27 mouse cellular contexts compared by ENCODE assay signal in genomic region chr2:69619286-69619685, GRCm38 (mm10). TPM values are rescaled to one million over a fixed set of nuclear protein-coding genes. Genes with fewer than 3 reads are reported as not detected.
A peak's percentile ranks its signal among the peaks of the same experiment; 100 is the strongest.
DNase-seq lines count a peak whose midpoint lies in the region; ATAC-seq and TF ChIP-seq lines count a peak whose summit lies in the region.
"Had no signal": no experiment of that assay in that cellular context is flagged by ENCODE, and none has a peak within 500 bp of the region (broad histone marks: within the 10 kb centered on the region; RNA-seq: fewer than 3 reads in every experiment).

No protein-coding gene starts in this region.

- no peak for TF ChIP-seq EP300 in MEL (IDR thresholded peaks at IDR 0.05; ENCODE audit: low read depth in 1 of 2, low read length in 2 of 2)

- no peak overlapping the region for H3K27ac ChIP-seq in intestine, postnatal 0 days (ENCODE audit: low read depth, low read length)
- no peak overlapping the region for H3K27ac ChIP-seq in intestine, embryonic 15.5 days
- H3K27ac ChIP-seq in liver, adult 2 months (replicated peaks; ENCODE audit: insufficient read depth, low read depth, low read length), result no peak overlapping the region
- no peak overlapping the region for H3K27ac ChIP-seq in liver, embryonic 11.5 days (ENCODE audit: low read depth, low read length)
- no peak overlapping the region for H3K27ac ChIP-seq in MEL (ENCODE audit: control insufficient read depth, low read depth, low read length)
- no peak overlapping the region for H3K27ac ChIP-seq in midbrain, embryonic 10.5 days (replicated peaks)
- H3K27ac ChIP-seq: embryonic facial prominence, embryonic 10.5 days; forebrain, embryonic 15.5 days; hindbrain, embryonic 15.5 days; limb, embryonic 10.5 days; liver, embryonic 13.5 days; midbrain, embryonic 12.5 days had no signal

- no peaks in the 10 kb centered on the region for H3K9me3 ChIP-seq in intestine, postnatal 0 days (ENCODE audit: control insufficient read depth)
- H3K9me3 ChIP-seq in intestine, embryonic 15.5 days, result no peaks in the 10 kb centered on the region
- no peaks in the 10 kb centered on the region for H3K9me3 ChIP-seq in liver, embryonic 11.5 days (ENCODE audit: control insufficient read depth, low read length)
- no peaks in the 10 kb centered on the region for H3K9me3 ChIP-seq in MEL (replicated peaks; ENCODE audit: insufficient read depth, low read length)
- no peaks in the 10 kb centered on the region for H3K9me3 ChIP-seq in midbrain, embryonic 10.5 days (replicated peaks)
- H3K9me3 ChIP-seq: embryonic facial prominence, embryonic 10.5 days; forebrain, embryonic 15.5 days; hindbrain, embryonic 15.5 days; limb, embryonic 10.5 days; liver, embryonic 13.5 days; midbrain, embryonic 12.5 days had no signal

- TF ChIP-seq RAD21 in MEL (IDR thresholded peaks at IDR 0.05; ENCODE audit: low read depth, low read length), result peak; percentile 17

- no peaks in the 10 kb centered on the region for H3K79me2 ChIP-seq in liver, adult 2 months (ENCODE audit: control insufficient read depth, insufficient read depth, low read length)
- no peaks in the 10 kb centered on the region for H3K79me2 ChIP-seq in MEL (ENCODE audit: control insufficient read depth, insufficient read depth, low read length, poor library complexity)

- H3K4me2 ChIP-seq in intestine, postnatal 0 days (replicated peaks; ENCODE audit: low read depth), result no peak overlapping the region
- H3K4me2 ChIP-seq in intestine, embryonic 15.5 days (replicated peaks), result no peak overlapping the region
- H3K4me2 ChIP-seq in liver, embryonic 11.5 days, result no peak overlapping the region
- H3K4me2 ChIP-seq: forebrain, embryonic 15.5 days; heart, embryonic 11.5 days; hindbrain, embryonic 15.5 days; liver, embryonic 13.5 days; midbrain, embryonic 12.5 days had no signal

- no peak overlapping the region for H3K9ac ChIP-seq in intestine, postnatal 0 days (ENCODE audit: low read depth, low read length)
- no peak overlapping the region for H3K9ac ChIP-seq in intestine, embryonic 15.5 days
- no peak overlapping the region for H3K9ac ChIP-seq in liver, adult 2 months (ENCODE audit: low read depth, low read length)
- H3K9ac ChIP-seq in liver, embryonic 11.5 days (ENCODE audit: low read depth, low read length), result no peak overlapping the region
- H3K9ac ChIP-seq in MEL (ENCODE audit: control insufficient read depth, low read depth, low read length, poor library complexity, severe bottlenecking), result no peak overlapping the region
- H3K9ac ChIP-seq: forebrain, embryonic 15.5 days; hindbrain, embryonic 15.5 days; liver, embryonic 13.5 days; midbrain, embryonic 12.5 days had no signal

- no peaks in the 10 kb centered on the region for H3K4me1 ChIP-seq in intestine, postnatal 0 days (replicated peaks; ENCODE audit: control insufficient read depth, insufficient read depth, low read length)
- H3K4me1 ChIP-seq in intestine, embryonic 15.5 days (replicated peaks), result no peaks in the 10 kb centered on the region
- no peaks in the 10 kb centered on the region for H3K4me1 ChIP-seq in liver, adult 2 months (ENCODE audit: control insufficient read depth, insufficient read depth, low read length)
- no peaks in the 10 kb centered on the region for H3K4me1 ChIP-seq in liver, embryonic 11.5 days (replicated peaks; ENCODE audit: control insufficient read depth, insufficient read depth, low read length)
- H3K4me1 ChIP-seq in MEL (ENCODE audit: control insufficient read depth in 1 of 2, insufficient read depth in 2 of 2, low read length in 2 of 2), result peaks cover 0 to 2% of the 10 kb centered on the region in 2 experiments; a peak in 1 of 4 replicates
- no peaks in the 10 kb centered on the region for H3K4me1 ChIP-seq in midbrain, embryonic 10.5 days
- H3K4me1 ChIP-seq: embryonic facial prominence, embryonic 10.5 days; forebrain, embryonic 15.5 days; hindbrain, embryonic 15.5 days; limb, embryonic 10.5 days; liver, embryonic 13.5 days; midbrain, embryonic 12.5 days had no signal

- peak; percentile 72 for TF ChIP-seq CTCF in intestine, postnatal 0 days (IDR thresholded peaks at IDR 0.05; ENCODE audit: low read depth)
- 0 out of 2 replicates have a peak, but pooled peaks have one; percentile 4 for TF ChIP-seq CTCF in liver, adult 2 months (IDR thresholded peaks at IDR 0.05; ENCODE audit: low read depth, low read length)
- no peak; a peak in 1 of 6 replicates for TF ChIP-seq CTCF in MEL (IDR thresholded peaks at IDR 0.05 in 2 of 3, conservative IDR thresholded peaks at IDR 0.05 in 1 of 3; ENCODE audit: control insufficient read depth in 1 of 3, insufficient read depth in 1 of 3, low read depth in 2 of 3, low read length in 3 of 3, poor library complexity in 1 of 3, severe bottlenecking in 1 of 3)

- H3K27me3 ChIP-seq in intestine, postnatal 0 days (replicated peaks; ENCODE audit: control insufficient read depth, insufficient read depth, low read length), result no peaks in the 10 kb centered on the region
- H3K27me3 ChIP-seq in intestine, embryonic 15.5 days (replicated peaks), result no peaks in the 10 kb centered on the region
- no peaks in the 10 kb centered on the region for H3K27me3 ChIP-seq in liver, adult 2 months (ENCODE audit: control insufficient read depth, insufficient read depth, low read length)
- H3K27me3 ChIP-seq in liver, embryonic 11.5 days (replicated peaks; ENCODE audit: control insufficient read depth, insufficient read depth, low read length), result no peaks in the 10 kb centered on the region
- H3K27me3 ChIP-seq in MEL (ENCODE audit: control insufficient read depth in 1 of 2, insufficient read depth in 2 of 2, low read length in 2 of 2), result no peaks in the 10 kb centered on the region; a peak in 2 of 4 replicates
- H3K27me3 ChIP-seq in midbrain, embryonic 10.5 days (ENCODE audit: low read depth, poor library complexity, severe bottlenecking), result no peaks in the 10 kb centered on the region
- H3K27me3 ChIP-seq: forebrain, embryonic 15.5 days; hindbrain, embryonic 15.5 days; liver, embryonic 13.5 days had no signal

- no peaks in the 10 kb centered on the region for H3K36me3 ChIP-seq in intestine, postnatal 0 days (ENCODE audit: control insufficient read depth, insufficient read depth)
- H3K36me3 ChIP-seq in intestine, embryonic 15.5 days, result no peaks in the 10 kb centered on the region
- H3K36me3 ChIP-seq in liver, adult 2 months (ENCODE audit: control insufficient read depth, insufficient read depth, low read length), result no peaks in the 10 kb centered on the region
- H3K36me3 ChIP-seq in liver, embryonic 11.5 days (ENCODE audit: control insufficient read depth, insufficient read depth, low read length), result no peaks in the 10 kb centered on the region
- no peaks in the 10 kb centered on the region for H3K36me3 ChIP-seq in MEL (ENCODE audit: control insufficient read depth in 1 of 2, insufficient read depth in 2 of 2, low read length in 2 of 2)
- H3K36me3 ChIP-seq in midbrain, embryonic 10.5 days, result no peaks in the 10 kb centered on the region
- H3K36me3 ChIP-seq: embryonic facial prominence, embryonic 10.5 days; forebrain, embryonic 15.5 days; hindbrain, embryonic 15.5 days; limb, embryonic 10.5 days; liver, embryonic 13.5 days; midbrain, embryonic 12.5 days had no signal

- H3K4me3 ChIP-seq in intestine, postnatal 0 days (ENCODE audit: low read depth, low read length), result no peak overlapping the region
- H3K4me3 ChIP-seq in intestine, embryonic 15.5 days (replicated peaks), result no peak overlapping the region
- H3K4me3 ChIP-seq in liver, adult 2 months (ENCODE audit: insufficient read depth, low read depth, low read length), result no peak overlapping the region
- H3K4me3 ChIP-seq in liver, embryonic 11.5 days (ENCODE audit: low read depth, low read length), result no peak overlapping the region
- no peak overlapping the region for H3K4me3 ChIP-seq in MEL (ENCODE audit: control insufficient read depth in 1 of 2, insufficient read depth in 1 of 2, low read depth in 2 of 2, low read length in 2 of 2)
- no peak overlapping the region for H3K4me3 ChIP-seq in midbrain, embryonic 10.5 days
- H3K4me3 ChIP-seq: embryonic facial prominence, embryonic 10.5 days; forebrain, embryonic 15.5 days; hindbrain, embryonic 15.5 days; limb, embryonic 10.5 days; liver, embryonic 13.5 days; midbrain, embryonic 12.5 days had no signal

- no peak for ATAC-seq in intestine, postnatal 0 days
- ATAC-seq in intestine, embryonic 15.5 days, result no peak
- ATAC-seq in liver, embryonic 11.5 days (replicated peaks; ENCODE audit: low FRiP score), result no peak
- ATAC-seq: forebrain, embryonic 15.5 days had no signal

- no peak for TF ChIP-seq POLR2A in liver, adult 2 months (IDR thresholded peaks at IDR 0.05; ENCODE audit: extremely low read depth, insufficient read depth, low read length)
- TF ChIP-seq POLR2A in MEL (IDR thresholded peaks at IDR 0.05; ENCODE audit: control insufficient read depth in 1 of 2, insufficient read depth in 1 of 2, low read depth in 1 of 2, low read length in 2 of 2, poor library complexity in 1 of 2), result no peak

- DNase-seq in liver, adult 2 months (ENCODE audit: extremely low read depth, low read depth, low spot score), result no peak
- DNase-seq in liver, embryonic 11.5 days (ENCODE audit: low spot score), result no peak
- DNase-seq in 416B (ENCODE audit: low read depth) (peak; percentile 36), MEL (ENCODE audit: low read depth, low spot score) (no peak)
- no peak for DNase-seq in yolk sac, embryonic 10.5 days (ENCODE audit: low spot score)
- DNase-seq in midbrain, embryonic 10.5 days (ENCODE audit: low spot score), result no peak
- DNase-seq: adrenal gland, postnatal 36 days; cerebellum, adult 11 months; cerebellum, adult 9-11 months; gastrocnemius, postnatal 10 days; kidney, adult 8-10 months; liver, embryonic 13.5 days; right cerebral cortex, postnatal 25 days; spleen, adult 18-20 months; thymus, postnatal 14 days had no signal

RNA-seq across cellular contexts. Expression of gene Bbs5, which starts 27.7 kb away (rescaled TPM):
- 5.0 and 6.1 TPM in 2 replicates for polyA plus RNA-seq in intestine, postnatal 0 days (2015; fragmentation: Nextera tagmentation; extraction: Ambion mirVana)
- 10.4 and 15.8 TPM in 2 replicates for polyA plus RNA-seq in intestine, embryonic 15.5 days (2015; fragmentation: Nextera tagmentation; extraction: Ambion mirVana)
- total RNA-seq in liver, adult 2 months (2014; rRNA removed), result 2.6 and 4.5 TPM in 2 replicates
- polyA plus RNA-seq in liver, adult 2 months (2012; rRNA removed), result 0.49 and 1.1 TPM in 2 replicates
- polyA plus RNA-seq in liver, embryonic 11.5 days (2014; fragmentation: Nextera tagmentation; extraction: Ambion mirVana), result 8.4 and 10.9 TPM in 2 replicates
- total RNA-seq in MEL (2012; rRNA removed), result 5.7 and 6.3 TPM in 2 replicates
- 1 to 10 TPM in 1 of 2 experiments, not detected in 1; 5.4 TPM for polyA plus RNA-seq in MEL (2012; ENCODE audit: insufficient read depth in 1 of 2, insufficient read length in 2 of 2, low read depth in 1 of 2, low replicate concordance in 2 of 2, missing spikeins in 1 of 2)
- 13.8 and 14.6 TPM in 2 replicates for polyA plus RNA-seq in midbrain, embryonic 10.5 days (2016; fragmentation: Nextera tagmentation; extraction: Ambion mirVana)

RNA-seq across cellular contexts. Expression of gene Lrp2, which starts 33.4 kb away (rescaled TPM):
- 1.6 TPM in 2 replicates for polyA plus RNA-seq in intestine, postnatal 0 days (2015; fragmentation: Nextera tagmentation; extraction: Ambion mirVana)
- 2.1 and 2.3 TPM in 2 replicates for polyA plus RNA-seq in intestine, embryonic 15.5 days (2015; fragmentation: Nextera tagmentation; extraction: Ambion mirVana)
- total RNA-seq in liver, adult 2 months (2014; rRNA removed), result 0.09 and 0.20 TPM in 2 replicates
- 0.02 and 0.04 TPM in 2 replicates for polyA plus RNA-seq in liver, adult 2 months (2012; rRNA removed)
- 0.22 and 0.29 TPM in 2 replicates for polyA plus RNA-seq in liver, embryonic 11.5 days (2014; fragmentation: Nextera tagmentation; extraction: Ambion mirVana)
- not detected in 2 replicates for total RNA-seq in MEL (2012; rRNA removed)
- polyA plus RNA-seq in MEL (2012; ENCODE audit: insufficient read depth in 1 of 2, insufficient read length in 2 of 2, low read depth in 1 of 2, low replicate concordance in 2 of 2, missing spikeins in 1 of 2), result under 1 TPM in 1 of 2 experiments, not detected in 1; 0.01 TPM
- polyA plus RNA-seq in midbrain, embryonic 10.5 days (2016; fragmentation: Nextera tagmentation; extraction: Ambion mirVana), result 2.8 and 3.4 TPM in 2 replicates
- total RNA-seq: common myeloid progenitor, adult 5-6 weeks; granulocyte monocyte progenitor cell, adult 5-6 weeks; hematopoietic stem cell, adult 5-6 weeks had no signal

RNA-seq across cellular contexts. Expression of gene Klhl41, which starts 50.6 kb away (rescaled TPM):
- 0.07 TPM in 1 of 2 replicates, not detected in the other for polyA plus RNA-seq in intestine, postnatal 0 days (2015; fragmentation: Nextera tagmentation; extraction: Ambion mirVana)
- polyA plus RNA-seq in intestine, embryonic 15.5 days (2015; fragmentation: Nextera tagmentation; extraction: Ambion mirVana), result 0.09 and 0.34 TPM in 2 replicates
- total RNA-seq in liver, adult 2 months (2014; rRNA removed), result 0.20 and 0.37 TPM in 2 replicates
- 0.02 and 0.06 TPM in 2 replicates for polyA plus RNA-seq in liver, adult 2 months (2012; rRNA removed)
- 0.22 and 0.75 TPM in 2 replicates for polyA plus RNA-seq in liver, embryonic 11.5 days (2014; fragmentation: Nextera tagmentation; extraction: Ambion mirVana)
- total RNA-seq in MEL (2012; rRNA removed), result 0.10 and 0.12 TPM in 2 replicates
- polyA plus RNA-seq in MEL (2012; ENCODE audit: insufficient read depth in 1 of 2, insufficient read length in 2 of 2, low read depth in 1 of 2, low replicate concordance in 2 of 2, missing spikeins in 1 of 2), result under 1 TPM in 1 of 2 experiments, not detected in 1; 0.04 TPM
- 0.09 and 0.15 TPM in 2 replicates for polyA plus RNA-seq in midbrain, embryonic 10.5 days (2016; fragmentation: Nextera tagmentation; extraction: Ambion mirVana)
- total RNA-seq: common myeloid progenitor, adult 5-6 weeks; hematopoietic stem cell, adult 5-6 weeks; megakaryocyte progenitor cell, adult 5-6 weeks had no signal

Comparison
In these comparisons a context has a peak if more than half of its experiments do, and no peak if none do; other contexts are left out.
1. CTCF ChIP-seq: peak in intestine, postnatal 0 days (single experiment) and liver, adult 2 months (single experiment); none in MEL (0 of 3).